ENCODE assay signal across 9 mouse cellular contexts in genomic region chr5:90500714-90501113, GRCm38 (mm10). TPM values are rescaled to one million over a fixed set of nuclear protein-coding genes. Genes with fewer than 3 reads are reported as not detected.
A peak's percentile ranks its signal among the peaks of the same experiment; 100 is the strongest.
DNase-seq lines count a peak whose midpoint lies in the region; ATAC-seq lines count a peak whose summit lies in the region.
"Had no signal": no experiment of that assay in that cellular context is flagged by ENCODE, and none has a peak within 500 bp of the region (broad histone marks: within the 10 kb centered on the region; RNA-seq: fewer than 3 reads in every experiment).

No protein-coding gene starts in this region.

- peak; percentile 95 for ATAC-seq in common myeloid progenitor, adult 5-6 weeks (replicated peaks; ENCODE audit: low read depth, poor library complexity, severe bottlenecking)
- ATAC-seq in neural tube, embryonic 12.5 days (ENCODE audit: low FRiP score, low read depth), result peak; percentile 78; the same call in 1 of the 2 replicates

- no peaks in the 10 kb centered on the region for H3K9me3 ChIP-seq in limb, embryonic 10.5 days (replicated peaks)
- no peaks in the 10 kb centered on the region for H3K9me3 ChIP-seq in neural tube, embryonic 12.5 days
- H3K9me3 ChIP-seq: embryonic facial prominence, embryonic 13.5 days had no signal

- H3K9ac ChIP-seq in neural tube, embryonic 12.5 days, result no peak overlapping the region
- H3K9ac ChIP-seq: embryonic facial prominence, embryonic 13.5 days had no signal

- H3K4me1 ChIP-seq in limb, embryonic 10.5 days, result no peaks in the 10 kb centered on the region
- no peaks in the 10 kb centered on the region for H3K4me1 ChIP-seq in neural tube, embryonic 12.5 days
- H3K4me1 ChIP-seq: embryonic facial prominence, embryonic 13.5 days had no signal

- H3K4me2 ChIP-seq in neural tube, embryonic 12.5 days (replicated peaks), result no peak overlapping the region
- H3K4me2 ChIP-seq: embryonic facial prominence, embryonic 13.5 days had no signal

- H3K27ac ChIP-seq in limb, embryonic 10.5 days, result no peak overlapping the region
- H3K27ac ChIP-seq in neural tube, embryonic 12.5 days, result no peak overlapping the region
- H3K27ac ChIP-seq: embryonic facial prominence, embryonic 13.5 days had no signal

- intact Hi-C loops in gastrocnemius, postnatal 14 days (cut with DNase I; ENCODE audit: low total_unique reads), result loop anchor here (2.0 kb wide), 1 partner anchor 298 kb away; no protein-coding TSS in a partner anchor

- H3K4me3 ChIP-seq in limb, embryonic 10.5 days, result no peak overlapping the region
- no peak overlapping the region for H3K4me3 ChIP-seq in neural tube, embryonic 12.5 days
- H3K4me3 ChIP-seq: embryonic facial prominence, embryonic 13.5 days had no signal

- DNase-seq in 416B (ENCODE audit: low read depth) (peak; percentile 75), adipocyte (ENCODE audit: low spot score) (peak; percentile 92)
- peak; percentile 61 for DNase-seq in gastrocnemius, postnatal 14 days
- peak; percentile 60 to 83 for DNase-seq in kidney, adult 8-10 months
- DNase-seq in limb, embryonic 10.5 days (ENCODE audit: low spot score), result peak; percentile 82
- DNase-seq in testis, postnatal 10 days (ENCODE audit: low spot score), result peak; percentile 84

- no peaks in the 10 kb centered on the region for H3K27me3 ChIP-seq in limb, embryonic 10.5 days (ENCODE audit: low read depth, poor library complexity, severe bottlenecking)
- H3K27me3 ChIP-seq in neural tube, embryonic 12.5 days (replicated peaks), result no peaks in the 10 kb centered on the region
- H3K27me3 ChIP-seq: embryonic facial prominence, embryonic 13.5 days had no signal

- WGBS in limb, embryonic 10.5 days, result 7% methylated on average over 6 of the region's 6 CpGs
- WGBS in neural tube, embryonic 12.5 days, result 7% methylated on average over 6 of the region's 6 CpGs

- H3K36me3 ChIP-seq in limb, embryonic 10.5 days, result no peaks in the 10 kb centered on the region
- H3K36me3 ChIP-seq in neural tube, embryonic 12.5 days, result no peaks in the 10 kb centered on the region
- H3K36me3 ChIP-seq: embryonic facial prominence, embryonic 13.5 days had no signal

RNA-seq across cellular contexts. Expression of gene Afp, which starts 10.2 kb away (rescaled TPM):
- 0.19 and 0.59 TPM in 2 replicates for total RNA-seq in common myeloid progenitor, adult 5-6 weeks (2017)
- not detected for total RNA-seq in gastrocnemius, postnatal 14 days (2021)
- 0.79 and 2.2 TPM in 2 replicates for polyA plus RNA-seq in limb, embryonic 10.5 days (2016; fragmentation: Nextera tagmentation; extraction: Ambion mirVana)
- polyA plus RNA-seq in neural tube, embryonic 12.5 days (2016; fragmentation: Nextera tagmentation; extraction: Ambion mirVana), result 2.6 and 5.0 TPM in 2 replicates

RNA-seq across cellular contexts. Expression of gene Afm, which starts 18.0 kb away (rescaled TPM):
- not detected in 2 replicates for total RNA-seq in common myeloid progenitor, adult 5-6 weeks (2017)
- total RNA-seq in gastrocnemius, postnatal 14 days (2021), result not detected
- polyA plus RNA-seq in limb, embryonic 10.5 days (2016; fragmentation: Nextera tagmentation; extraction: Ambion mirVana), result not detected in 2 replicates
- polyA plus RNA-seq in neural tube, embryonic 12.5 days (2016; fragmentation: Nextera tagmentation; extraction: Ambion mirVana), result not detected in 2 replicates
- polyA plus RNA-seq: embryonic facial prominence, embryonic 13.5 days had no signal

RNA-seq across cellular contexts. Expression of gene Alb, which starts 40.0 kb away (rescaled TPM):
- not detected in 2 replicates for total RNA-seq in common myeloid progenitor, adult 5-6 weeks (2017)
- total RNA-seq in gastrocnemius, postnatal 14 days (2021), result under 1 TPM; 0.27 to 0.42 TPM
- 0.14 TPM in 1 of 2 replicates, not detected in the other for polyA plus RNA-seq in limb, embryonic 10.5 days (2016; fragmentation: Nextera tagmentation; extraction: Ambion mirVana)
- 0.81 and 1.4 TPM in 2 replicates for polyA plus RNA-seq in neural tube, embryonic 12.5 days (2016; fragmentation: Nextera tagmentation; extraction: Ambion mirVana)
